In the genomic region with DNA sequence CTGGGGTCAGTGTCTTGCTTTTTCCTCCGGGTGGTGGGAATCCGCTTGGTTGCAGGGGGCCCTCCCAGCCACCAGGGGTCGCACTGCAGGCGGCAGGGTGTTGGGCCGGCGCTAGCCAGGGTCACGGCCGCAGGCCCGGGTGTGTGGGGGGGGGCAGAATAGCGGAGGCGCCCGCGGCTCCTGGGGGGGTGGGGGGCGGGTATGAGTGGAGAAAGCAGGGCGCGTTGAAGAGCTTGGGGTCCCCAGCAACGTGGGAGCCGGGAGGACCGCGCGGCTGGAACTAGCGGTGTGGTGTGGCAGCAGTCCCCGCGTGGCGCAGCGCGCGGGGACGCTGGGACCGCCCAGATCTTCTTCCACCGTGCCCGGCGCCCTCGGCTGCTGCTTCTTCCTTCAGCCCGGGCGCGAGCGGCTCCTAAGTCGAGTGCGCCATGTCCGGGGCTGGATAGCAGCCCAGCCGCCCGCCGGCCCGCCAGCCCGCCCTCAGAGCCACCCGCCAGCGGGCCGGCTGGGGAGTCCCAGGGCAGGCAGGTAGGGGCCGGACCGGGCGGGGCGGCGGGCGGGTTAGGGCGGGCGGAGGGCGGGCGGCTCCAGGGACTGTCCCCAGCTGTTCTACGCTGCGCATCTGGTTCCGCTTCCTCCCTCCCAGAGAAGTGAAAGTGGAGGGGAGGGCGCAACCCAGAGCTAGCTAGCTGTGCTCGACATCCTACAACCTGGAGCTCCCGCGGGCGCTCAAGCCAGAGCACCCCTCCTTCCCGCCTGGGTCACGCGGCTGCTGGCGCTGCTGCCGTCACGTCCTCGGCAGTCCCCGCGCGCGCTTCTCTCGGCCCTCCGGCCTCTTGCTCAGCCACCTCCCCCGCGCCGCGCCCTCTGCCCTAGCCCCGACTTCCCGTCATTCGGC, we compare ENCODE assay signal across 8 mouse cellular contexts. TPM values are rescaled to one million over a fixed set of nuclear protein-coding genes. Genes with fewer than 3 reads are reported as not detected.
DNase-seq lines count a peak whose midpoint lies in the region; ATAC-seq and TF ChIP-seq lines count a peak whose summit lies in the region.

A gene (plus strand): TSS at position 152 of the 898 bp plus-strand sequence.

- peak within 1 kb of the TSS; percentile 50 for H3K4me3 ChIP-seq in C2C12 (ENCODE audit: insufficient read depth, poor library complexity, severe bottlenecking)
- peak within 1 kb of the TSS; percentile 91 for H3K4me3 ChIP-seq in erythroblast, embryonic 14.5 days (replicated peaks)
- peak within 1 kb of the TSS; percentile 80 for H3K4me3 ChIP-seq in heart, embryonic 11.5 days (ENCODE audit: low read depth, low read length)
- H3K4me3 ChIP-seq in kidney, embryonic 15.5 days (replicated peaks): peak within 1 kb of the TSS; percentile 89

- no peaks in the 10 kb centered on the region for H3K79me3 ChIP-seq in C2C12 (ENCODE audit: low read depth)

- WGBS in heart, embryonic 11.5 days (ENCODE audit: insufficient replicate concordance): under 1% methylated on average over 80 of the region's 87 CpGs
- under 1% methylated on average over 85 of the region's 87 CpGs for WGBS in kidney, embryonic 15.5 days

- TF ChIP-seq CTCF in C2C12 (IDR thresholded peaks at IDR 0.05; ENCODE audit: control insufficient read depth, insufficient read depth, insufficient read length): peak; percentile 95
- TF ChIP-seq CTCF in brain, embryonic 14.5 days (IDR thresholded peaks at IDR 0.05; ENCODE audit: borderline replicate concordance, extremely low read depth, insufficient read depth, insufficient read length): peak; percentile 93

- H3K9me3 ChIP-seq in erythroblast, embryonic 14.5 days (ENCODE audit: control insufficient read depth, low read length): no peaks in the 10 kb centered on the region
- H3K9me3 ChIP-seq in heart, embryonic 11.5 days (replicated peaks; ENCODE audit: control insufficient read depth, low read length): no peaks in the 10 kb centered on the region
- H3K9me3 ChIP-seq in kidney, embryonic 15.5 days (replicated peaks): no peaks in the 10 kb centered on the region

- peak; percentile 43; the same call in 1 of the 2 replicates for TF ChIP-seq POLR2A in brain, embryonic 14.5 days (IDR thresholded peaks at IDR 0.05; ENCODE audit: borderline replicate concordance, extremely low read depth, insufficient read depth, insufficient read length, poor library complexity, severe bottlenecking)

- DNase-seq in brain, embryonic 14.5 days (ENCODE audit: low read depth): peak; percentile 87
- peak; percentile 90 for DNase-seq in liver
- DNase-seq in monocyte, adult 2 months (ENCODE audit: low read depth in 1 of 2, low spot score in 2 of 2): peak; percentile 93 to 95
- peak; percentile 88 to 94 for DNase-seq in spleen, postnatal 14 days (ENCODE audit: low spot score in 2 of 2)

- H3K27me3 ChIP-seq in C2C12 (ENCODE audit: control insufficient read depth, insufficient read depth, insufficient read length): no peaks in the 10 kb centered on the region
- no peaks in the 10 kb centered on the region for H3K27me3 ChIP-seq in erythroblast, embryonic 14.5 days (ENCODE audit: control insufficient read depth)
- no peaks in the 10 kb centered on the region for H3K27me3 ChIP-seq in heart, embryonic 11.5 days (ENCODE audit: control insufficient read depth, insufficient read depth, low read length)
- no peaks in the 10 kb centered on the region for H3K27me3 ChIP-seq in kidney, embryonic 15.5 days

- ATAC-seq in heart, embryonic 11.5 days (replicated peaks; ENCODE audit: insufficient number of reproducible peaks, low FRiP score, low TSS enrichment): peak; percentile 88
- peak; percentile 94 for ATAC-seq in kidney, embryonic 15.5 days (replicated peaks; ENCODE audit: low FRiP score)

- peak within 1 kb of the TSS; percentile 78 for H3ac ChIP-seq in C2C12 (ENCODE audit: control insufficient read depth, insufficient read length, low read depth)

- peak within 1 kb of the TSS; percentile 80 for H3K4me2 ChIP-seq in heart, embryonic 11.5 days
- H3K4me2 ChIP-seq in kidney, embryonic 15.5 days: peak within 1 kb of the TSS; percentile 83

- peaks cover 18% of the 10 kb centered on the region for H3K36me3 ChIP-seq in C2C12 (ENCODE audit: control insufficient read depth, insufficient read depth)
- peaks cover 52% of the 10 kb centered on the region for H3K36me3 ChIP-seq in erythroblast, embryonic 14.5 days (ENCODE audit: control insufficient read depth)
- H3K36me3 ChIP-seq in heart, embryonic 11.5 days (ENCODE audit: control insufficient read depth, insufficient read depth, low read length): peaks cover 23% of the 10 kb centered on the region
- H3K36me3 ChIP-seq in kidney, embryonic 15.5 days: peaks cover 56% of the 10 kb centered on the region

- H3K9ac ChIP-seq in heart, embryonic 11.5 days (ENCODE audit: low read depth, low read length): peak within 1 kb of the TSS; percentile 92
- H3K9ac ChIP-seq in kidney, embryonic 15.5 days: peak within 1 kb of the TSS; percentile 81

- peaks cover 48% of the 10 kb centered on the region for H3K4me1 ChIP-seq in erythroblast, embryonic 14.5 days (ENCODE audit: control insufficient read depth)
- peaks cover 9% of the 10 kb centered on the region; the same call in 1 of the 2 replicates for H3K4me1 ChIP-seq in heart, embryonic 11.5 days (ENCODE audit: control insufficient read depth, insufficient read depth, low read length)
- peaks cover 12% of the 10 kb centered on the region for H3K4me1 ChIP-seq in kidney, embryonic 15.5 days

- peak within 1 kb of the TSS; percentile 98 for H3K27ac ChIP-seq in heart, embryonic 11.5 days (ENCODE audit: low read depth, low read length)
- peak within 1 kb of the TSS; percentile 98 for H3K27ac ChIP-seq in kidney, embryonic 15.5 days

- no peaks in the 10 kb centered on the region for H3K79me2 ChIP-seq in C2C12 (ENCODE audit: control insufficient read depth, insufficient read depth)

TF ChIP-seq in C2C12, 6 proteins besides CTCF, POLR2A, EP300 and RAD21:
- TF ChIP-seq MYOG (IDR thresholded peaks at IDR 0.05; ENCODE audit: control insufficient read depth, extremely low read depth, insufficient read length) (no peak), MAX (IDR thresholded peaks at IDR 0.05) (peak; percentile 52), MYOD1 (IDR thresholded peaks at IDR 0.05; ENCODE audit: control insufficient read depth, insufficient read length, low read depth) (no peak), FOSL1 (IDR thresholded peaks at IDR 0.05; ENCODE audit: insufficient read depth, low read length, poor library complexity, severe bottlenecking) (no peak), USF1 (IDR thresholded peaks at IDR 0.05; ENCODE audit: low read depth) (no peak), CEBPB (IDR thresholded peaks at IDR 0.05; ENCODE audit: low read depth) (no peak)

RNA-seq across cellular contexts. Expression of the gene that starts here (rescaled TPM):
- 2.6 TPM for polyA plus RNA-seq in C2C12 (2012; fragmentation: generic; extraction: Trizol)
- 29.3 and 30.7 TPM in 2 replicates for polyA plus RNA-seq in brain, embryonic 14.5 days (2012; rRNA removed)
- 1.1 and 1.3 TPM in 2 replicates for polyA plus RNA-seq in erythroblast, embryonic 14.5 days (2012)
- 4.1 and 4.4 TPM in 2 replicates for polyA plus RNA-seq in heart, embryonic 11.5 days (2014; fragmentation: Nextera tagmentation; extraction: Ambion mirVana)
- polyA plus RNA-seq in kidney, embryonic 15.5 days (2015; fragmentation: Nextera tagmentation; extraction: Ambion mirVana): 3.9 and 4.1 TPM in 2 replicates

Comparison
In these comparisons a context has a peak if more than half of its experiments do, and no peak if none do; other contexts are left out.
1. Peak in every context shown above with its lines: DNase-seq, ATAC-seq, H3K4me3 ChIP-seq and H3K27ac ChIP-seq.